Mouse (Mus musculus) heart, embryonic 14.5 days (tissue): ENCODE data around the gene Rgl3. TPM values are rescaled to one million over a fixed set of nuclear protein-coding genes. Genes with fewer than 3 reads are reported as not detected.

Experiments used
- ATAC-seq: fragments of 200-750 bp; cut with Nextera tagmentation; 2 replicates; pipeline ENCODE4 v1.8.0; 2017; ENCODE audit warnings: low read depth, moderate TSS enrichment; ENCODE audit not compliant: insufficient number of reproducible peaks, insufficient read depth, low FRiP score
- H3K27ac ChIP-seq, 2 experiments: fragments of 200-500 bp in 1 of 2; fragments of 300-500 bp in 1 of 2; sonication (generic) in 1 of 2; replicated peaks in 1 of 2; 2 replicates each; pipeline ENCODE4 v1.5.1; 2012 to 2014; ENCODE audit warnings: low read depth in 2 of 2, low read length in 2 of 2, control low read depth in 1 of 2, mild to moderate bottlenecking in 1 of 2, mixed read lengths in 1 of 2; ENCODE audit not compliant: control insufficient read depth in 1 of 2, insufficient read depth in 1 of 2
- H3K27me3 ChIP-seq: fragments of 300-500 bp; sonication (generic); 2 replicates; pipeline ENCODE4 v1.6.1; 2014; ENCODE audit warnings: mild to moderate bottlenecking, low read length, control low read depth; ENCODE audit not compliant: control insufficient read depth, insufficient read depth
- H3K36me3 ChIP-seq: fragments of 300-500 bp; sonication (generic); 2 replicates; pipeline ENCODE4 v1.6.1; 2014; ENCODE audit warnings: mild to moderate bottlenecking, control low read depth, low read length, mixed read lengths; ENCODE audit not compliant: control insufficient read depth, insufficient read depth
- H3K4me1 ChIP-seq, 2 experiments: fragments of 200-500 bp in 1 of 2; fragments of 300-500 bp in 1 of 2; sonication (generic) in 1 of 2; 2 replicates each; pipeline ENCODE4 v1.6.1; 2012 to 2014; ENCODE audit warnings: low read length in 2 of 2, control low read depth in 1 of 2, mixed read lengths in 1 of 2; ENCODE audit not compliant: control insufficient read depth in 2 of 2, insufficient read depth in 2 of 2
- H3K4me2 ChIP-seq: fragments of 300-500 bp; sonication (generic); 2 replicates; pipeline ENCODE4 v1.6.1; 2014; ENCODE audit warnings: mild to moderate bottlenecking, low read length
- H3K4me3 ChIP-seq, 2 experiments: fragments of 200-500 bp in 1 of 2; fragments of 300-500 bp in 1 of 2; sonication (generic) in 1 of 2; 2 replicates each; pipeline ENCODE4 v1.5.1; 2012 to 2014; ENCODE audit warnings: low read length in 2 of 2, mild to moderate bottlenecking in 2 of 2, control low read depth in 1 of 2, low read depth in 1 of 2, moderate library complexity in 1 of 2; ENCODE audit not compliant: control insufficient read depth in 1 of 2, insufficient read depth in 1 of 2
- H3K9ac ChIP-seq: fragments of 300-500 bp; sonication (generic); 2 replicates; pipeline ENCODE4 v1.6.1; 2014; ENCODE audit warnings: mild to moderate bottlenecking, low read length
- H3K9me3 ChIP-seq: fragments of 300-500 bp; sonication (generic); 2 replicates; pipeline ENCODE4 v1.6.1; 2016; ENCODE audit warnings: low read length, control low read depth; ENCODE audit not compliant: control insufficient read depth
- WGBS: fragments of 180-500 bp; shearing (Covaris S2); extraction: QIAGEN DNeasy Blood & Tissue Kit; methylation state at CpG from one replicate; pipeline ENCODE4 v1.1.7; 2014; 5-methylcytosine and 5-hydroxymethylcytosine counted together
- polyA plus RNA-seq: library from polyadenylated mRNA; unstranded; fragments of >200 nt; fragmentation: Nextera tagmentation; extraction: Ambion mirVana; gene quantifications from 2 replicates; pipeline ENCODE4 v1.2.1, GENCODE M21; 2014

The Rgl3 gene
- polyA plus RNA-seq, 1 experiment from 2014 or later: 0.97 TPM

GRCm38 (mm10) chr9:21947540-21948130, 41.6 kb downstream of the Rgl3 start:
- Histone ChIP-seq H3K27ac (no peak overlapping the region), H3K36me3 (no peaks in the 10 kb centered on the region), H3K4me1 (0 out of 4 replicates have a peak, but pooled peaks cover 0 to 3% of the 10 kb centered on the region in 2 experiments), H3K4me2 (peak overlapping the region; percentile 9; the same call in 1 of the 2 replicates), H3K4me3 (no peak overlapping the region), H3K9ac (no peak overlapping the region), H3K9me3 (no peaks in the 10 kb centered on the region), H3K27me3 (peaks cover 26% of the 10 kb centered on the region)
- no peak for ATAC-seq
- 4% methylated on average over 28 of the region's 28 CpGs for WGBS

DNA sequence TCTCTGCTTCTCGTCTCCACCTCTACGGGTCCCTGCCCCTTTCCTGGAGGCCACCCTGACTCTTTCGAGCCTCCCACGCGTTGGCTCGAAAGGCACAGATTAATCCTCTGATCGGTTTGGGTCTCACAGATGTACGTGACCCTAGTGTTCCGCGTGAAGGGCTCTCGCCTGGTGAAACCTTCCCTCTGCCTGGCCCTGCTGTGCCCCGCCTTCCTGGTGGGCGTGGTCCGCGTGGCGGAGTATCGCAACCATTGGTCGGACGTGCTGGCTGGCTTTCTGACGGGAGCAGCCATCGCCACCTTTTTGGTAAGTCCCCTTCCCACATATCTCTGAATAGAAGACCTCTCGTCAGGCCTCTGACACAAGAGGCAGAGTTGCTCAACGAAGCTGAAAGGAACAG, 45.0 kb downstream of the Rgl3 start:
- Histone ChIP-seq H3K4me1 (0 out of 4 replicates have a peak, but pooled peaks cover 0 to 3% of the 10 kb centered on the region in 2 experiments), H3K9ac (no peak overlapping the region), H3K27ac (no peak overlapping the region), H3K27me3 (peaks cover 26% of the 10 kb centered on the region), H3K9me3 (no peaks in the 10 kb centered on the region), H3K4me3 (no peak overlapping the region), H3K4me2 (peak overlapping the region; percentile 22), H3K36me3 (no peaks in the 10 kb centered on the region)
- WGBS: 13% methylated on average over 23 of the region's 23 CpGs
- ATAC-seq: no peak

DNA sequence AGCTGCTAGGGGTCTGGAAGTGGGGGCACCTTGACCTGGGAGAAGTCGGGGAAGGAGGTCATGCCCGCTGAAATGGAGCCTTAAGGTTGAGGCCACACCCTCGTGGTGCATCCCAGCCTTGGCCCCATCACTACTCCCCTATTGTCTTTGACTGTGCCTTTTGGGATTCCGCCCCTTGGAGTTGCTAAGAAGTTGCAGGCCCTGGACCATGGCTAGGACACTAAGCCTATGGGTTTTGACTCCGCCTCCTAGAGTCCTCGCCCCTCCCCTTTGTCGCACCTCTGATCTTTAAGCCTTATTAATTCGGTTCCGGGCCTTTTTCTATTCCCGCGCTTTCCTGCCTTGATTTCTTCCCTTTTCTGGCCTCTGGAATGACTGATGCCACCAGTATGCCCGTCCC, 45.6 kb downstream of the Rgl3 start:
- no peak overlapping the region for H3K4me3 ChIP-seq
- no peak overlapping the region for H3K4me2 ChIP-seq
- peaks cover 26% of the 10 kb centered on the region for H3K27me3 ChIP-seq
- no peaks in the 10 kb centered on the region for H3K36me3 ChIP-seq
- no peak overlapping the region for H3K27ac ChIP-seq
- H3K9ac ChIP-seq: no peak overlapping the region
- ATAC-seq: no peak
- H3K4me1 ChIP-seq: 0 out of 4 replicates have a peak, but pooled peaks cover 0 to 3% of the 10 kb centered on the region in 2 experiments
- 38% methylated on average over 12 of the region's 12 CpGs for WGBS
- H3K9me3 ChIP-seq: no peaks in the 10 kb centered on the region

GRCm38 (mm10) chr9:21943046-21943445, 46.2 kb downstream of the Rgl3 start:
- Histone ChIP-seq H3K27ac (no peak overlapping the region), H3K36me3 (no peaks in the 10 kb centered on the region), H3K4me1 (0 out of 4 replicates have a peak, but pooled peaks cover 0 to 3% of the 10 kb centered on the region in 2 experiments), H3K4me2 (no peak overlapping the region), H3K4me3 (no peak overlapping the region), H3K9ac (no peak overlapping the region), H3K9me3 (no peaks in the 10 kb centered on the region), H3K27me3 (peaks cover 21% of the 10 kb centered on the region)
- no peak for ATAC-seq
- 64% methylated on average over 12 of the region's 12 CpGs for WGBS

DNA sequence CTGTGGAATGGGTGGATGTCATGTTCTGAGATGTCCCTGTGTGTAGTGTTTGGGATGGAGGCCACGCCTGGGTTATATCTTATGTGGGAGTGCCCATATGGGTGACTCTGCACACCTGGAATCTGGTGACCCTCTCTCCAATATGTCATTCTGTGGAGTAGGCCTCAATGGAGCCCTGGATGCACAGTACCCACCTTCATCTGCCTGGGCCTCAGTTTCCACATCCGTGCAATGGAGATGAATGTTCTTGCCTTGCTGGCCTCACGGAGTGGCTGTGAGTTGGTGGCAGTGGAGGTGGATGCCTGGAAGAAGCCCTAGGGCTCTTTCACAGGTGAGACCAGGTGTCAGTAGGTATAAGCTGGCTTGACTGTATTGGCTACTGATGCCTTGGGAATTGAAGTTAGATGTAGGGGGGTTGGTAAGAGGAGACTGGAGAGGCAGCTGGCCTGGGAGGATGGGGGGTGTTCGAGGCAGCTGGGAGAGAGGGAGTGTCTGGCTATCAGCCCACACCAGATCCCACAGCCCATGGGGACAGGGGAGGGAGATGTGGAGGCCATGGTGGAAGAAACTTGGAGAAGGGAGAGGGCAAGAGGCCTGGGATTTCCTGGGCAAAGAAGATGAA, 50.9 kb downstream of the Rgl3 start:
- Histone ChIP-seq H3K9me3 (no peaks in the 10 kb centered on the region), H3K9ac (no peak overlapping the region), H3K36me3 (no peaks in the 10 kb centered on the region), H3K4me1 (peaks cover 0 to 2% of the 10 kb centered on the region in 2 experiments; a peak in 2 of 4 replicates), H3K4me2 (no peak overlapping the region), H3K27me3 (no peaks in the 10 kb centered on the region), H3K27ac (no peak overlapping the region), H3K4me3 (no peak overlapping the region)
- no peak for ATAC-seq
- 74% methylated on average over 4 of the region's 4 CpGs for WGBS

DNA sequence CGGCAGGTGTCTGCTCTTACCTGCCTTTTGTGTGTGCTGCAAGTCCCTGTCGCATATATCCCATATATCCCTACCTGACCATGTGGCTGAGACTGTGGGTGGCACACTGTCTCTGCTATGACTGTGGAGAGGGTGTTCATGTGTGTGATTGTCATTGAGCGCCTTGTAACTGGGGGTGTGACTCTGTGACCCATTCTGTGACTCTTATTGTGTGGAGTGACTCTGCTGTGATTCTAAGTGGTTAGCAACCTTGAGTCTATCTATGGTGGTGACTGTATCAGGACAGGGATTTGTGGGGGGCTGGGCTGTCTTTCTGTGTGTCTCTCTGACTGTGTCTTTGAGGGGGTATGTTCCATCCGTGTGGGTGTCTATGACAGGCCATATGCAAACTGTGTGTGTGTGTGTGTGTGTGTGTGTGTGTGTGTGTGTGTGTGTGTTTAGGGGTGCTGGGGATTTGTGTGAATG, 51.5 kb downstream of the Rgl3 start:
- no peak overlapping the region for H3K9ac ChIP-seq
- no peak overlapping the region for H3K4me3 ChIP-seq
- 80% methylated on average over 4 of the region's 4 CpGs for WGBS
- no peak overlapping the region for H3K27ac ChIP-seq
- no peaks in the 10 kb centered on the region for H3K27me3 ChIP-seq
- ATAC-seq: no peak
- peaks cover 0 to 2% of the 10 kb centered on the region in 2 experiments; a peak in 2 of 4 replicates for H3K4me1 ChIP-seq
- H3K4me2 ChIP-seq: peak overlapping the region; percentile 80
- no peaks in the 10 kb centered on the region for H3K36me3 ChIP-seq
- no peaks in the 10 kb centered on the region for H3K9me3 ChIP-seq

- 3% methylated on average over 43 of the region's 43 CpGs for WGBS
- peaks cover under 1 to 2% of the 10 kb centered on the region in 2 experiments; a peak in 2 of 4 replicates for H3K4me1 ChIP-seq
- peak within 1 kb of the TSS; percentile 80 for H3K4me2 ChIP-seq
- H3K9me3 ChIP-seq: no peaks in the 10 kb centered on the region
- H3K27me3 ChIP-seq: no peaks in the 10 kb centered on the region
- H3K27ac ChIP-seq: no peak within 1 kb of the TSS
- H3K9ac ChIP-seq: peak within 1 kb of the TSS; percentile 71
- peak; percentile 95 for ATAC-seq
- H3K4me3 ChIP-seq: peak within 1 kb of the TSS; percentile 52 to 69
- no peaks in the 10 kb centered on the region for H3K36me3 ChIP-seq
Observed at GRCm38 (mm10) chr9:21936692-21937570, 52.3 kb downstream of the Rgl3 start, which contains the start of gene Plppr2. TSS of gene Plppr2 (plus strand) at chr9:21937033.
